Mouse (Mus musculus) frontal cortex, postnatal 14 days (tissue): ENCODE measurements around the gene Pex16.

Experiments
- DNase-seq, 2 experiments: peaks; one replicate each; pipeline ENCODE4 v3.0.0; 2022; ENCODE audit warnings: low spot score in 2 of 2

The Pex16 gene

DNA sequence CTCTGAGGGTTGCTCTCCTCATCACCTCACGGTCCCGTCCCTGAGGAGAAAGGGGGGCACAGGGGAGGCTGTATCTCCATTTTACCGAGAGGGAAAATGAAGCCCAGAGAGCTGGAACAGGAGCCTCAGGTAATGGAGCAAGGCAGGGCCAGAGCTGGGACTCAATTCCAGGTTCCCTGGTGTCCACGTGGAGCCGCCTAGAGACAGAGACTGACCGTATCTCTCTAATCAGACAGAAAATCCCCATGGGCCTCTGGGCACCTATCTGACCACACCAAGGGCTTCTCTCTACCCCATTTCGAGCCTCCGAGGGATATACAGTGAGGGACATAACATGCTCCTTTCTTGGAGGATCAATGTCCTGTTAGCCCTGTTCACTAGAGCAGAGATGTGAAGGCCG lies 48.7 kb downstream of the Pex16 start:
- DNase-seq: no peak

- DNase-seq: peak; percentile 74 to 83
Measured at GRCm38 (mm10) chr2:92423702-92424461, 49.4 kb downstream of the Pex16 start.

DNA sequence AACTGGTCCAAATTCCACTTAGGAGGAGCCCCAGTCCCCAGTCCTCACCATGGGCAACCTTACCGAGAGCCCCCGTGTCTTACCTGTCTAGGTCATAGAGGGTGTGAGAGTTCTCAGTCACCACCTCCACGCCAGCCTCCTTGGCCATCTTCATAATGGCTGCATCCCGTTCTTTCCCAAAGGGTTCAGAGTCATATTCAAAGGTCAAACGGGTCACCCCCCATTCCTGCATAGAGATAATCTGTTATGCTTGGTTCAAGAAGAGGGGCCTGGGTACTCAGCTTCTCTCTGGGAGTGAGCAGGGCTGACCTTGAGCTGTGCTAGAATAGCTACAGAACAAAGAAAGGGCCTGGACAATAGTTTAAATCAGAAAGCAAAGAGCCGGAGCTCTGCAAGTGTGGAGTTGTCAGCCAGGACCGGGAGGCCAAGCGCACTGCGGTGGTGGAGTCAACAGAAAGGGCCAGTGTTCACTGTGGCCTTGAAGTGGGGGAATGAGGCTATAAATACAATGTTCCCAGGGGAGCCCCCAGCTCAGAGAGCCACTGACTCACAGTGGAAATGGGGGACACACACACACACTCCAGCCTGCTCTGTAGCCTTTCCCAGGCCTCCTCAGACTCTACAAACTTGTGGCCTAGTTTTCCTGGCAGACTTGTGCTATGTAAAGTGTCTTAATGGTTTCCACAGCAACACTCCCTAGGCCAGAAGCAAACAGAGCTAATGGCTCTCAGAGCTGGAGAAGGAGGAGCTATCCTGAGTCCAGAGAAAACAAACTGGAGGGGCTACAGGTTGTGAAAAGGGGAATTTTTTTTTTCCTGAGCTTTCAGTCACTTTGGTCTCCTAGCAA lies 50.2 kb downstream of the Pex16 start:
- peak in 1 of 2 experiments; percentile 59 for DNase-seq

- no peak for DNase-seq
Measured at GRCm38 (mm10) chr2:92425366-92425765, 50.9 kb downstream of the Pex16 start.

- no peak for DNase-seq
Measured at GRCm38 (mm10) chr2:92426426-92426825, 52.0 kb downstream of the Pex16 start.

- peak; percentile 58 to 75 for DNase-seq
Measured at GRCm38 (mm10) chr2:92427882-92428281, 53.4 kb downstream of the Pex16 start.

- DNase-seq: no peak
Measured at GRCm38 (mm10) chr2:92430089-92430488, 55.6 kb downstream of the Pex16 start.
